Comparison of ENCODE assay signal across 9 mouse cellular contexts in the genomic region with DNA sequence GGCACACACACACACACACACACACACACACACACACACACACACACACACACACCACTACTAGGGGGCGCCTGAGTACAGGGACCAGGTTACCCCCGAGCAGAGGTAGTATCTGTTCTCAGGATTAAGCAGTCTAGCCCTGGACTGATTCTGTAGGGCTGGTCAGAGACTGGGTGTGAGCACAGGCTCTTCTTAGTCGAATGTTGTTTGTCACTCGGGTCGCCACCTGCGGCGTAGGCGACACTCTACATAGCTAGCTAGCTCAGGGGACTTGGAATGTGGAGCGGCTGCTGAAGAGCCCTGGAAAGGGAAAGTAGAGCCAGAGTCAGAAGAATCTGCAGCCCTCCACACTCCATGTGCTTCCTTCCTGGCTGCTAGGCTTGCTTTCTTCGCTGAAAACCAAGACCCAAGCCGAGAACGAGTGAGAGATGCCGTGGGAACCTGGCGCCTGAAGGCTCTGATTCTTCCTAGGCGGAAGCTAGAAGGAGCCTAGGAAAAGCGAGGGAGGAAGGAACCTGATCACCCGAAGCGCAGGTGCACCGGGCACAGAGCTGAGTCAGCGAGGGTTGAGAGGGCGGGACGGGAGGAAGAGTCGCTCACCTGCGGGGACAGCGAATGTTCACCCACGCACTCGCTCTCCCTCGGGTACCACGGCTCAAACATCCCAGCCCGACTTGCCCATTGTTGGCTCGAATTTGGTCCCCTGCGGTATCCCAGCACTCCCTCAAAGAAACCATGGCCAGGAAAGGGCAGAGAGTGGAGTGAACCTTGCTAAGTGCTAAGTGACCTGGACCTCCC. TPM values are rescaled to one million over a fixed set of nuclear protein-coding genes. Genes with fewer than 3 reads are reported as not detected.
A peak's percentile ranks its signal among the peaks of the same experiment; 100 is the strongest.
DNase-seq lines count a peak whose midpoint lies in the region; ATAC-seq and TF ChIP-seq lines count a peak whose summit lies in the region.
"Had no signal": no experiment of that assay in that cellular context is flagged by ENCODE, and none has a peak within 500 bp of the region (broad histone marks: within the 10 kb centered on the region; RNA-seq: fewer than 3 reads in every experiment).

No protein-coding gene starts in this region.

- DNase-seq in heart, postnatal 10 days: no peak
- DNase-seq in kidney, postnatal 0 days (ENCODE audit: low spot score): peak; percentile 42
- DNase-seq in thymus, postnatal 0 days (ENCODE audit: low spot score): no peak
- no peak for DNase-seq in thymus, adult 18-20 months

- H3K4me1 ChIP-seq in heart, embryonic 16.5 days (ENCODE audit: control insufficient read depth, insufficient read depth, low read length): peaks cover 5% of the 10 kb centered on the region
- H3K4me1 ChIP-seq in bone marrow macrophage, adult 2 months (ENCODE audit: control insufficient read depth, insufficient read depth, low read length): 0 out of 2 replicates have a peak, but pooled peaks cover 2% of the 10 kb centered on the region
- H3K4me1 ChIP-seq in embryonic facial prominence, embryonic 13.5 days: peaks cover 26% of the 10 kb centered on the region
- H3K4me1 ChIP-seq in kidney, postnatal 0 days (replicated peaks; ENCODE audit: insufficient read depth, low read length): peaks cover 26% of the 10 kb centered on the region
- H3K4me1 ChIP-seq in midbrain, embryonic 16.5 days (ENCODE audit: control insufficient read depth, insufficient read depth, low read length): peaks cover 25% of the 10 kb centered on the region

- TF ChIP-seq POLR2A in bone marrow macrophage, adult 2 months (IDR thresholded peaks at IDR 0.05; ENCODE audit: borderline replicate concordance, low read depth, low read length): no peak

- peak overlapping the region; percentile 99 for H3K4me2 ChIP-seq in heart, embryonic 16.5 days (ENCODE audit: low read depth, low read length)
- peak overlapping the region; percentile 94 for H3K4me2 ChIP-seq in embryonic facial prominence, embryonic 13.5 days
- H3K4me2 ChIP-seq in kidney, postnatal 0 days (ENCODE audit: low read length): peak overlapping the region; percentile 91
- H3K4me2 ChIP-seq in midbrain, embryonic 16.5 days (ENCODE audit: low read length): peak overlapping the region; percentile 99

- no peak for TF ChIP-seq CTCF in bone marrow macrophage, adult 2 months (IDR thresholded peaks at IDR 0.05; ENCODE audit: low read depth, low read length)
- TF ChIP-seq CTCF in kidney, postnatal 0 days (IDR thresholded peaks at IDR 0.05; ENCODE audit: low read depth): peak; percentile 16; the same call in 1 of the 2 replicates

- H3K9me3 ChIP-seq in heart, embryonic 16.5 days (replicated peaks; ENCODE audit: control insufficient read depth, low read length): no peaks in the 10 kb centered on the region
- no peaks in the 10 kb centered on the region for H3K9me3 ChIP-seq in embryonic facial prominence, embryonic 13.5 days
- no peaks in the 10 kb centered on the region for H3K9me3 ChIP-seq in kidney, postnatal 0 days (replicated peaks; ENCODE audit: low read length)
- H3K9me3 ChIP-seq in midbrain, embryonic 16.5 days (replicated peaks; ENCODE audit: control insufficient read depth, low read length, poor library complexity, severe bottlenecking): no peaks in the 10 kb centered on the region

- H3K27me3 ChIP-seq in heart, embryonic 16.5 days (ENCODE audit: control insufficient read depth, insufficient read depth, low read length): peaks cover 21% of the 10 kb centered on the region
- H3K27me3 ChIP-seq in embryonic facial prominence, embryonic 13.5 days: peaks cover 78% of the 10 kb centered on the region
- H3K27me3 ChIP-seq in kidney, postnatal 0 days (ENCODE audit: insufficient read depth, low read length): peaks cover 19% of the 10 kb centered on the region
- H3K27me3 ChIP-seq in midbrain, embryonic 16.5 days (ENCODE audit: control insufficient read depth, insufficient read depth, low read depth, low read length): peaks cover 8% of the 10 kb centered on the region

- H3K4me3 ChIP-seq in heart, embryonic 16.5 days (ENCODE audit: low read length): peak overlapping the region; percentile 84
- peak overlapping the region; percentile 14 for H3K4me3 ChIP-seq in bone marrow macrophage, adult 2 months (ENCODE audit: insufficient read depth, low read length)
- H3K4me3 ChIP-seq in embryonic facial prominence, embryonic 13.5 days: peak overlapping the region; percentile 64
- H3K4me3 ChIP-seq in kidney, postnatal 0 days (replicated peaks; ENCODE audit: low read depth, low read length): peak overlapping the region; percentile 67
- H3K4me3 ChIP-seq in midbrain, embryonic 16.5 days (ENCODE audit: low read depth, low read length): peak overlapping the region; percentile 74

- H3K36me3 ChIP-seq in heart, embryonic 16.5 days (ENCODE audit: control insufficient read depth, insufficient read depth): no peaks in the 10 kb centered on the region
- H3K36me3 ChIP-seq in embryonic facial prominence, embryonic 13.5 days: no peaks in the 10 kb centered on the region
- no peaks in the 10 kb centered on the region for H3K36me3 ChIP-seq in kidney, postnatal 0 days (ENCODE audit: insufficient read depth, low read length)
- no peaks in the 10 kb centered on the region for H3K36me3 ChIP-seq in midbrain, embryonic 16.5 days (ENCODE audit: control insufficient read depth, insufficient read depth, low read length)

- H3K9ac ChIP-seq in heart, embryonic 16.5 days (ENCODE audit: low read length): peak overlapping the region; percentile 89
- H3K9ac ChIP-seq in embryonic facial prominence, embryonic 13.5 days: 0 out of 2 replicates have a peak overlapping the region, but pooled peaks have one; percentile 44
- peak overlapping the region; percentile 79; the same call in 1 of the 2 replicates for H3K9ac ChIP-seq in kidney, postnatal 0 days (ENCODE audit: low read depth, low read length)
- peak overlapping the region; percentile 80 for H3K9ac ChIP-seq in midbrain, embryonic 16.5 days (ENCODE audit: low read depth, low read length)

- WGBS in heart, embryonic 16.5 days: 1% methylated on average over 29 of the region's 32 CpGs
- 2% methylated on average over 32 of the region's 32 CpGs for WGBS in embryonic facial prominence, embryonic 13.5 days
- WGBS in kidney, postnatal 0 days: under 1% methylated on average over 32 of the region's 32 CpGs
- WGBS in midbrain, embryonic 16.5 days: under 1% methylated on average over 32 of the region's 32 CpGs

- ATAC-seq in heart, embryonic 16.5 days (replicated peaks; ENCODE audit: extremely low read depth, insufficient read depth, low FRiP score): no peak
- ATAC-seq in embryonic facial prominence, embryonic 13.5 days (ENCODE audit: insufficient number of reproducible peaks, insufficient read depth, low FRiP score, low TSS enrichment, low read depth): no peak
- ATAC-seq in kidney, postnatal 0 days (replicated peaks; ENCODE audit: low FRiP score, low read depth): no peak
- ATAC-seq in midbrain, embryonic 16.5 days: 0 out of 2 replicates have a peak, but pooled peaks have one; percentile 22

- no peak overlapping the region for H3K27ac ChIP-seq in heart, embryonic 16.5 days (ENCODE audit: low read length)
- no peak overlapping the region for H3K27ac ChIP-seq in bone marrow macrophage, adult 2 months (ENCODE audit: insufficient read depth, low read depth, low read length)
- H3K27ac ChIP-seq in embryonic facial prominence, embryonic 13.5 days: no peak overlapping the region
- no peak overlapping the region for H3K27ac ChIP-seq in kidney, postnatal 0 days
- H3K27ac ChIP-seq in midbrain, embryonic 16.5 days (ENCODE audit: low read length): no peak overlapping the region

- intact Hi-C loops in heart, postnatal 10 days (cut with DNase I): loop anchor here (2.0 kb wide), 2 partner anchors 46 to 80 kb away; no protein-coding TSS in a partner anchor

RNA-seq across cellular contexts. Expression of a gene that starts 2.0 kb away (rescaled TPM):
- 7.1 and 9.0 TPM in 2 replicates for polyA plus RNA-seq in heart, embryonic 16.5 days (2015; fragmentation: Nextera tagmentation; extraction: Ambion mirVana)
- 10 to 100 TPM; 25.3 to 29.4 TPM for total RNA-seq in heart, postnatal 10 days (2021)
- polyA plus RNA-seq in bone marrow macrophage, adult 2 months (2012; ENCODE audit: insufficient read depth, insufficient read length, missing spikeins): not detected in 2 replicates
- 3.5 and 3.7 TPM in 2 replicates for polyA plus RNA-seq in embryonic facial prominence, embryonic 13.5 days (2015; fragmentation: Nextera tagmentation; extraction: Ambion mirVana)
- polyA plus RNA-seq in kidney, postnatal 0 days (2015; fragmentation: Nextera tagmentation; extraction: Ambion mirVana): 22.2 and 24.8 TPM in 2 replicates
- 5.3 and 5.8 TPM in 2 replicates for polyA plus RNA-seq in midbrain, embryonic 16.5 days (2015; fragmentation: Nextera tagmentation; extraction: Ambion mirVana)
- polyA plus RNA-seq in thymus, postnatal 0 days (2015; fragmentation: Nextera tagmentation; extraction: Ambion mirVana): 2.7 and 3.3 TPM in 2 replicates

RNA-seq across cellular contexts. Expression of a gene that starts 41.2 kb away (rescaled TPM):
- not detected in 2 replicates for polyA plus RNA-seq in heart, embryonic 16.5 days (2015; fragmentation: Nextera tagmentation; extraction: Ambion mirVana)
- 1 to 10 TPM in 1 of 2 experiments, not detected in 1; 1.0 TPM for total RNA-seq in heart, postnatal 10 days (2021)
- polyA plus RNA-seq in bone marrow macrophage, adult 2 months (2012; ENCODE audit: insufficient read depth, insufficient read length, missing spikeins): not detected in 2 replicates
- polyA plus RNA-seq in embryonic facial prominence, embryonic 13.5 days (2015; fragmentation: Nextera tagmentation; extraction: Ambion mirVana): not detected in 2 replicates
- polyA plus RNA-seq in kidney, postnatal 0 days (2015; fragmentation: Nextera tagmentation; extraction: Ambion mirVana): not detected in 2 replicates
- polyA plus RNA-seq in midbrain, embryonic 16.5 days (2015; fragmentation: Nextera tagmentation; extraction: Ambion mirVana): not detected in 2 replicates
- not detected in 2 replicates for polyA plus RNA-seq in thymus, postnatal 0 days (2015; fragmentation: Nextera tagmentation; extraction: Ambion mirVana)
- total RNA-seq: layer of hippocampus, postnatal 36 days had no signal

RNA-seq across cellular contexts. Expression of a gene that starts 55.6 kb away (rescaled TPM):
- 64.8 and 71.5 TPM in 2 replicates for polyA plus RNA-seq in heart, embryonic 16.5 days (2015; fragmentation: Nextera tagmentation; extraction: Ambion mirVana)
- 10 to 100 TPM; 70.0 to 78.2 TPM for total RNA-seq in heart, postnatal 10 days (2021)
- polyA plus RNA-seq in bone marrow macrophage, adult 2 months (2012; ENCODE audit: insufficient read depth, insufficient read length, missing spikeins): 37.4 and 38.8 TPM in 2 replicates
- polyA plus RNA-seq in embryonic facial prominence, embryonic 13.5 days (2015; fragmentation: Nextera tagmentation; extraction: Ambion mirVana): 73.3 and 80.7 TPM in 2 replicates
- polyA plus RNA-seq in kidney, postnatal 0 days (2015; fragmentation: Nextera tagmentation; extraction: Ambion mirVana): 74.9 and 75.0 TPM in 2 replicates
- 46.2 and 46.4 TPM in 2 replicates for polyA plus RNA-seq in midbrain, embryonic 16.5 days (2015; fragmentation: Nextera tagmentation; extraction: Ambion mirVana)
- 62.2 and 78.8 TPM in 2 replicates for polyA plus RNA-seq in thymus, postnatal 0 days (2015; fragmentation: Nextera tagmentation; extraction: Ambion mirVana)

Comparison
In these comparisons a context has a peak if more than half of its experiments do, and no peak if none do; other contexts are left out.
1. H3K4me3 ChIP-seq: peak in every context shown above with its lines; median percentile 84 in heart, embryonic 16.5 days; 74 in midbrain, embryonic 16.5 days; 67 in kidney, postnatal 0 days; 64 in embryonic facial prominence, embryonic 13.5 days; 14 in bone marrow macrophage, adult 2 months.